Mouse (Mus musculus) heart, adult 18-20 months (tissue): Measurements from ENCODE around the gene Itgb1. TPM values are rescaled to one million over a fixed set of nuclear protein-coding genes. Genes with fewer than 3 reads are reported as not detected.

Experiments
- DNase-seq, 2 experiments: peaks; one replicate each; pipeline ENCODE4 v3.0.0; 2021 to 2022; ENCODE audit warnings: mixed read lengths in 1 of 2
- total RNA-seq, 2 experiments: library from RNA; stranded (reverse); gene quantifications; 2 replicates each; pipeline ENCODE4 v1.2.3; 2021

Gene Itgb1
- total RNA-seq, 2 experiments from 2014 or later = 307 to 323 TPM

- no peak for DNase-seq
These were observed 3.5 kb upstream of the Itgb1 start for GRCm38 (mm10) chr8:128681970-128682369.

GRCm38 (mm10) chr8:128684609-128685506, 596 bp upstream of the Itgb1 start:
- no peak for DNase-seq

GRCm38 (mm10) chr8:128686429-128686990, 1.1 kb downstream of the Itgb1 start:
- no peak for DNase-seq

- DNase-seq = no peak
These were observed 3.2 kb downstream of the Itgb1 start for GRCm38 (mm10) chr8:128688679-128689078.

GRCm38 (mm10) chr8:128690056-128690455, 4.6 kb downstream of the Itgb1 start:
- no peak for DNase-seq

GRCm38 (mm10) chr8:128696701-128697397, 11.4 kb downstream of the Itgb1 start:
- no peak for DNase-seq

- DNase-seq = no peak
These were observed 12.5 kb downstream of the Itgb1 start for GRCm38 (mm10) chr8:128697945-128698344.

- DNase-seq = no peak
These were observed 18.9 kb downstream of the Itgb1 start for GRCm38 (mm10) chr8:128704376-128704775.

- no peak for DNase-seq
These were observed 19.4 kb downstream of the Itgb1 start for GRCm38 (mm10) chr8:128704836-128705235.

GRCm38 (mm10) chr8:128709261-128709660, 23.8 kb downstream of the Itgb1 start:
- peak; percentile 80 to 96 for DNase-seq

- DNase-seq = no peak
These were observed 30.7 kb downstream of the Itgb1 start for GRCm38 (mm10) chr8:128716184-128716583.

GRCm38 (mm10) chr8:128724819-128725218, 39.4 kb downstream of the Itgb1 start:
- no peak for DNase-seq

GRCm38 (mm10) chr8:128727213-128727612, 41.8 kb downstream of the Itgb1 start:
- no peak for DNase-seq

- DNase-seq = no peak
These were observed 46.8 kb downstream of the Itgb1 start for GRCm38 (mm10) chr8:128732254-128732653.

GRCm38 (mm10) chr8:128734118-128734517, 48.7 kb downstream of the Itgb1 start:
- DNase-seq = no peak

- DNase-seq = no peak
These were observed 50.2 kb downstream of the Itgb1 start for GRCm38 (mm10) chr8:128735692-128736091.

Other genes with a start within 250 kb of the Itgb1 start
- not detected for gene Gm3952, start 113.0 kb downstream of the Itgb1 start, total RNA-seq